Mouse (Mus musculus) spleen, adult 12 weeks (tissue): Measurements from ENCODE around the gene Net1.
A peak's percentile ranks its signal among the peaks of the same experiment; 100 is the strongest.
"Not testable (repeated sequence)": the region's sequence is repeated elsewhere in the genome, so short reads cannot be mapped to it uniquely, and the experiment has no call there.

Experiments used
- DNase-seq: peaks from one replicate; pipeline ENCODE4 v3.0.0; 2022; ENCODE audit warnings: low spot score

Net1 gene

DNA sequence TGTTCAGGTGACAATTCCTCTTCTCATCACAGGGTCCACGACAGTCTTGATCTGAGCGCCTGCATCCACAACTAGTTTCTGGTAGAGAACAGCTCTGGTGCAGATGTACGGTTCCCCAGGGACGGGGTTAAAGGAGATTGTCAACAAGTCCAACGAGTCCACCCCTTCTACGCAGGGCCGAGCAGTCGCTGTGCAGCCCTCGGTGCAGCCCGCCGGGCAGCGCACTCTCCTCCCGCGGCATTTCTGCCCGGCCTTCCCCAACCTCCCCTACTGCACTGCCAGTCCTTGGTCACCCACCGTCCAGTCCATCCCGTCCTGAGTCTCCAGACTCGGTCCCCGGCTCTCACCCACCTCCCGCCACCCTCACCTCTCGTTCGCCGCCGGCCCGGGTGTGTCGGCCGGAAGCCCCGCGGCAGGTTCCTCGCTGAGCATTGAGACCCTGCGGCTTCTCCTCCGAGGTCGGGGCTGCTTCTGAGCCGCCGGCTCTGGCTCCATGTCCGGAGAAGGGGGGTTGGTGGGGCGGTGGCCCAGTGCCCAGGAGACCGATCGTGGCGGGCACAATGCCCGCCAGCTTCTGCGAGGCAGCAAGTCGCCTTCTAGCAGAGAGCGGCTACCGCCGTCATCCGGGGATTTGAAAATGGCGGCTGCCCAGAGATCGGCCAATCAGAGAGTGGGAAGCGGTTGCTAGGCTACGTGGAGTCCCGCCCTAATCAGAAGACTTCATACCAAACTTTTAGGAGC lies at the start of gene Net1, which contains the start of gene Tubal3:
Gene Net1, minus strand, starts transcription at position 650 of the 741 bp plus-strand sequence.
Gene Tubal3, plus strand, starts transcription at position 704 of the 741 bp plus-strand sequence.
- peak; percentile 89 for DNase-seq

DNA sequence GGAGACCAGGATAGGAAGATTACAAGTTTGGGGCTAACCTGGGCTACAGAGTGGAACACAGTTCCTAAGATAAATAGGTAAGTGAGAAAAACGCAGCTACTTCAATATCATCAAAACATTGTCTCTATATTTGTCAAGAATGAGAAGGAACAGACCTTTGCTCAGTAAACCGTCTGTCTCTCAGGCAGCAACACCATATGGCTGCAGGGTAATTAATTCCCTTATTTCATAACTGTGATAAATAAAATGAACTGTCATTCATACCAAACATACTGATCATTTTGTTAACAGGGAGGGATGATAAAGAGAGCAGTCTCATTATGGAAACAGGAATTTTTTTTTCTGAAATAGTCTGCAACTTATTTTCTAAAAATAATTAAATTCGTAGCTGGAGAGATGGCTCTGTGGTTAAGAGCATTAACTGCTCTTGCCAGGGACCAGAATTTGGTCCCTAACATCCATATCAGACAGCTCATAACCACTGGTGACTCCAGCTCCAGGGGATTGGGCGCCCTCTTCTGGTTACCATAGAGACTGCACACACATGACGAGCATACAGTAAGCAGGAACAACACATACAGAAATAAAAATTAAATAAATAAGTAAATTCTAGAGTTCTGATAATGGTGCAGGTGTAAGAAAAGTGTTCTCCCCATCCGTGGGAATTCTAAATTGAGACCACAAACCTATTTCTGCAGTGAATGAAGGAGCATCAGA lies 33.3 kb upstream of the Net1 start:
- no peak for DNase-seq

DNA sequence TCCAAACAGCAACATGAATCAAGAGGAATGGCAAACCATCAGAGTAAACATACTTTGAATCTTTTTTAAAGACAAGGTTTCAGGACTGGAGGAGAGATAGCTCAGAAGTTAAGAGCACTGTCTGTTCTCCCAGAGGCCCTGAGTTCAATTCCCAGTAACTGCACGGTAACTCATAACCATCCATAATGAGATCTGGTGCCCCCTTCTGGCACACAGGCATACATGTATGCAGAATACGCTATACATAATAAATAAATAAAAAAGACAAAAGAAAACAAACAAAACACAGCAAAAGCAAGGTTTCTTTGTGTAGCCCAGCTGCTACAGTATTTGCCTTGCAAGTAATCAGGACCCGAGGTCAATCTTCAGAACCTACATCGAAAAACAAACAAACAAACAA lies 31.5 kb upstream of the Net1 start:
- DNase-seq, result no peak

DNA sequence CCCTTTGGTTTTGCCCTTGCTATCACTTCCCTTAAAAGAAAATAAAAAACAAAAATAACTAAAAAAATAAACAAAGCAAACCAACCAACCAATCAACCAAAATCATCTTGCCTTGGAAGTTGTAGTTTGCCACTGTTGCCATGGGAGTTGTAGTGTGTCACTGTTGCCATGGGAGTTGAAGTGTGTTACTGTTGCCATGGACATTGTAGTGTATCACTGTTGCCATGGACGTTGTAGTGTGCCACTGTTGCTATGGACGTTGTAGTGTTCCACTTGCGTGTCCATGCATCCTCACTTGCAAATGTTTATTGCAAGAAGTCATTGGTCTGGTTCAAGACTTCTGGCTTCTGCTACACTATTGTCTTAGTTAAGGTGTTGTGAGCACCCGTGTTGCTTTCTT lies 29.2 kb upstream of the Net1 start:
- no peak for DNase-seq

DNA sequence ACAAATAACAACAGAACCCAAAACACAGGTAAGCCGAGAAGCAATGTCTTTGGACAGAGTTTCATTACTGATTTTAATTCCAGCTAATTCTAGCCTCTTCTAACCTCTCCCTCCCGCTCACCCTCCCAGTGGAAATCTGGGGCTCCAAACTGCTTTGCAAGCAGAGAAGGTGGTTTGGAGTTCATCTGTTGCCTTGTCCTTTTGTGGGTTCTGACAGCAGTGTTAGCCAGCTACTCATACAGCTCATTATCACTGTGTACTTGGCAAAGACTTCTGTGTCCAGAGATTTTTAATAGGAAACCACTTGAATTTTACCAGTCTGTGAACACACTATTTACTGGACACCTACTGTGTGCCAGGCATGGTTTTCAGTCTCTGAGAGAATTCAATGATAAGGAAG lies 27.2 kb upstream of the Net1 start, which contains the start of gene Ucn3:
Gene Ucn3, minus strand, starts transcription at position 101 of the 400 bp plus-strand sequence.
- no peak for DNase-seq

DNA sequence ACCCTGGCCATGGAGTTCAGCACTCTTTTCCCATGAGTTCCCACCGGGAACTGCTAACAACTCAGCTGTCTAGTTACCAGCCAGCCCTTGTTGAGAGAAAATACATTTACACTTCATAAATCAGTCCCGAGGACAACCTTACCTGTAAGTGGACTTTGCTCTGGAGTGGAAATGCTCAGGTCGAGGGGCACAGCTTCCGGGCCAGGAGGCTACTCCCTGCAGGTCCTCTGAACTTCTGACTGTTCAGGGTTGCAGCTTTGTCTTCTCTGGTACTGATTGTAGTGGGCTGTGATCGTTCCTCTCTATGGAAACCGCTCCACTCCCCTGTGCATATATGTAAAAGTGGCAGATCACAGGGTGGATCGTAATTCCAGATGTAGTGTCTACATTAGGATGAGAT lies 26.7 kb upstream of the Net1 start:
- no peak for DNase-seq

DNA sequence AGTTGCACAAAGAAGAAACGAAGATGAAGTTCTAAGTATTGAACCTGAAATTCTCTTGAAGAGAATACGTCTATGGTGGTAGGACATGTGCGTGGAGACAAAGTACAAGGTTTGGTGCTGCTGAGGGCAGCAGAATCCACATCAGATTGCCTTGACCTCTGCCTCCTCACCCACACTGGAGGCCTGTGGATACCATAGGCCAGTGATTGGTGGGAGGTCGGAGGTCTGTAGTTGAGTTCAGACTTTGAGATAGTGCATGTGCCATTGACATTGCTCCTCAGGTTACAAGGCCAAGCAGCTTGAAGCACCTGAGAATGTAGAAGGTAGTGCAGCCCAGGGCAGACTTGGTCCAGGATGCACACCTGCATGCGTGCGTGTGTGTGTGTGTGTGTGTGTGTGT lies 8.0 kb upstream of the Net1 start:
- DNase-seq, result no peak

DNA sequence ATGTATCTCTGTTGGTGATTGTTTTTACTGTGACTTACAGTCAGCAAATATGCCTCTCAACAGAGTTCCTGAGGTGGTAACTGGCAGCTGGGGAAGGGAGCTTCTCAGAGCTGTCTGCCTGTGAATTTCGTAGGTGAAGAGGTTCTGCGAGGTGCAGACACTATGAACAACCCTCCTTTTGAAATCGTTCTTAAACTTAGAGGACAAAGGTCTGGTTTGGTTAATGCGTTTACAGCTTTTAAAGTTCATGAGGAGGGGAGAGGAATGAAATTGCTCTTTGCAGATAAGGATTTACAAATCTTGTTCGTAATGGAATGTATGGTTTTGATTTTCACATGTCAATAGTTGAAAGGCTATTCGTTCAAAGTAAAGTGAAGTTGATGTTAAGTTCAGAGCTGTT lies 7.6 kb upstream of the Net1 start:
- DNase-seq, result no peak

DNA sequence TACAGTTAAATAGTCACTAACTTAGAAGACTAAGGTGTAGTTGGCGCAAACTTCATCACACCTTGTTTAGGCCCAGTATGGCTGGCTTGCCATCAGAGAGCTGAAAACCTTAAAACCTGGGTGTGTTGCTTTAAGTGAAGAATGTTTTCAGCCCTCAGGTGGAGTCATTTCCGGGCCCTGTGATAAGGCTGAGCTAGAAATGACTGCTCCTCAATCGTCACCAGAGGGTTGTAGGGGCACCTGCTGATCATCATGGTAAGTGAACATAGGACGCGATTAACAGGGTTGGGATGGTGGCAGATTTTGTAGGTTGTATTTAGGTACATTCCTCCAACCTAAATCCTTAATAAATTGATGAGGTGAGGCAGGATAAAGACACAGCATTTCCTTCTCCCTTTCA lies 6.5 kb upstream of the Net1 start:
- DNase-seq, result no peak

DNA sequence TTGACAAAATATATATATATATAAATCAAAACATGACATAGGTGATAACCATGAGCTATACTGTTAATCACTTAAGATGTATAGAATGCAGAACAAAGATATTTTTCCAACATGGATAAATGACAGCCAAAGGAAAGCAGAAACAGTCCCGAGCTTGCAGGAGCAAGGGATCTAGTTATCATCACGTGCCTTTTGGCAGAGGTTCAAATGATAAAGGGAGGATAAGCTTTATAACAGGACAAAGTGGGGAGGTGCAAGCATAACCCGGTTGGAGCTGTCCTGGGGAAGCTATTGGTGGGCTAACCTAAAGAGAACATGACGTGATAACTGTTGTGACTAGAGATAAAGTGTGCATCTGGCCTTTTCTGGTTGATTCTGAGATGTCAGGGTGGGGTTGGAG lies 4.5 kb downstream of the Net1 start:
- no peak for DNase-seq

DNA sequence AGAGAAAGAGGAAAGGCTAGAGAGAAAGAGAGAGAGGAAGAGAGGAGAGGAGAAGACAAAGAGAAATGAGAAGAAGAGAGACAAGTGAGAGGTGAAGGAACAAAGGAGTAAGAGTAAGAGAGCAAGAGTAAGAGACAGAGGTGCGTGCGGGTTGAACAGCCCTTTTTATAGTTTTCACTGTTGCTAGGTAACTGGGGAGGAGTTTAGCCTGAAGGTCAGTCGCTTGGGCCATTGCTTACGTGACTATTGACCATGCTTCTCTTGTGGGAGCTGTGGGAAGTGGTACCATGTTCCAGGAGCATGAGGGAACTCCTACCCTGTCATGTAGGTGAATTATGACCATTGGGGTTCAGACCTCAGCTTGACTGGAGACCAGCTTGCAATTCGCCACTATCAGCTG lies 7.7 kb downstream of the Net1 start:
- no peak for DNase-seq

DNA sequence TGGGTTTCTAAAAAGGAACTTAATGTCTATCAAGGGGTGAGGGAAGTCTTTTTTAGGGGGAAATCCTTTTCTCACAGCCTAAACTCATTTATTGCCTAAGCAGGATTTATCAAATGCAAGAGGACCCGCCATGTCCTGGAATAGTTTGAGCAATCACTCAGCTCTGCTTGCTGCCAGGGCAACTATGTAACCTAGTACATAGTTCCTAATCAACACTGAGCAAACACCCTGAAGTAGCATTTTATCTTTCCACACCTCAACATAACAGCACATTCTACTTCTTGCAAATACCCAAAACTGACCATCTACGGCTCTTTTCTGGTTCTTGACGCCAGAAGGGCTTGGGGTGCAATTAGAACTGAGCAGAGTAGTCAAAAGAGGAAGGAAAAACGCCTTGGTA lies 9.8 kb downstream of the Net1 start:
- DNase-seq, result no peak

DNA sequence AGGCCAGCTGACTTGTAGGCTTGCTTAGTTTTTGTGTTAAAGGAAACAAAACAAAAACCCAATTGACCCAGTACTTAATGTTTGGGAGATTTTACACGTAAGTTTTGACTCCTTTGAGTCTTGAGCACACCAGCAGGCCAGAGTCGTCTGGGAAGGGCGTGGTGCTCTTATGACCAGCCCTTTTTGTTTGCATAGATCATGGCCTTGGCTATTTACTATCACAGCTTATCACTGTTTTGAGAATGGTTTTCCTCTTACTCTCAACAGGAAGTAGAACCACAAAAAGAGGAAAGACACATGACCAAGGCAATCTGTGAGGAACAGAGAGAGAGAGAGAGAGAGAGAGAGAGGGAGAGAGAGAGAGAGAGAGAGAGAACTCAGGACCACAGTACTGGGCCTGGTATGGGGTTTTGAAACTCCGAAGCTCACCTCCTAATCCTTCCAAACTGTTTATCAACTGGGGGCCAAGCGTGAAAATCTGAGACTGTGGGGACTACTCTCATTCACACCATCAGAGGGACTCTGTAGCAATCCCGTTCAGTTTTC lies 10.8 kb downstream of the Net1 start:
- no peak for DNase-seq

DNA sequence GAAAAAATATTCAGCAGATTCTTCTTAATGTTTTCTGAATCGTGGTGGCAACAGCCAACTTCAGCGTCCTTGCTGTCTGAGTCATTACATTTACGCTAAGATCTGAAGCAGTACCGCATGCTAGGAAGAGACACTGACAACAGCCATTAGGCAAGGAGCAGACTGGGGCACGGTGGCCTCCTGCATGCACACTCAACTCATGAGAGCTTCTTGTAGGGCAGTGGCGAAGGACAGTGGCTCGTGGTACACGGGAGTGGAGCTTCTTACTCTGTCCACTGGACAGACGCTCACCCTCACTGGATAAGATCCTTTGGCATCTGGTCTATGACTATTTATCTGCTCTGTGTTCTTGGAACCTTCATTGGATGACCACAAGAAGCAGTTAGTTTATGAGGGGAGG lies 18.7 kb downstream of the Net1 start:
- DNase-seq, result no peak

DNA sequence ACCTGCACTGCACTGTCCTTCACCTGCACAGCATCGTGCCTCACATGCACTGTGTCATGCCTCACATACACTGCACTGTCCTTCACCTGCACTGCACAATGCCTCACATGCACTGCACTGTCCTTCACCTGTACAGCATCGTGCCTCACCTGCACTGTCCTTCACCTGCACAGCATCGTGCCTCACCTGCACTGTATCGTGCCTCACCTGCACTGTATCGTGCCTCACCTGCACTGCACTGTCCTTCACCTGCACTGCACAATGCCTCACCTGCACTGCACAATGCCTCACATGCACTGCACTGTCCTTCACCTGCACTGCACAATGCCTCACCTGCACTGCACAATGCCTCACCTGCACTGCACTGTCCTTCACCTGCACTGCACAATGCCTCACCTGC lies 19.8 kb downstream of the Net1 start:
- not testable (repeated sequence) for DNase-seq

DNA sequence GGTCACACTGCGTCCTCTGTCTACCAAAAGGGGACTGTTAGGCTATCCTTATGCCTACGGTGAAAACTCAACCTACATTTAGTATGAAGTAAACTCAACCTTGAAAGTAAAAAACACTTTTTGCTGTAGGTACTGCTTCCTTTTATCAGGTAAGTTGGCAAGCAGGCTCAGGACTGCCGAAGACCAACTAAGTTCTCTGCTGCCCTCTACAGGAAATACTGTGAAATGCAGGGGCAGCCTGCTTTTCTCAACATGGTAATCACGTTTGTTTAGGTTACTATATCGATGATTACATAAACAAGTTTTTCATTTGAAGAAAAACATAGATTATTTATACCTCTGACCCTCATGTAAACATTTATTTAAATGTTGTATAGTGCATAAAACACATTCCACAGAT lies 21.1 kb downstream of the Net1 start:
- peak; percentile 59 for DNase-seq

DNA sequence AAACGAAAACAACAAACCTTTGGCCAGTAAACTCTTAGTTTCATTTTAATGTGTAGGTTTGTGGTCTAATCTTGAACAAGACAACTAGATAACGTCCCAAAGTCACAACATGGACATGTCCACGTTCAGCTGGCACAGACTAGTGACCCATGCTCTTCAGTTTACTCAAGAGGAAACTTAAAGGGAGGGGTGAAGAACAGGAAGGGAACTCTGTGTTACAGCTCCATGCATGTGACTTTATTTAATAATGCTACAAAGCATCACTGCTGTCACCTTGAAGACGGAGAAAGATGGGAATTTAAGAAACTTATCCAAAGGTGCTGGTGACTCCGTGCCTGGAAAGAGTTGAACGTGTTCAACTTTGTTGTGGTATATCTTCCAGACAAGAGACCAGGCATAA lies 22.0 kb downstream of the Net1 start:
- no peak for DNase-seq

DNA sequence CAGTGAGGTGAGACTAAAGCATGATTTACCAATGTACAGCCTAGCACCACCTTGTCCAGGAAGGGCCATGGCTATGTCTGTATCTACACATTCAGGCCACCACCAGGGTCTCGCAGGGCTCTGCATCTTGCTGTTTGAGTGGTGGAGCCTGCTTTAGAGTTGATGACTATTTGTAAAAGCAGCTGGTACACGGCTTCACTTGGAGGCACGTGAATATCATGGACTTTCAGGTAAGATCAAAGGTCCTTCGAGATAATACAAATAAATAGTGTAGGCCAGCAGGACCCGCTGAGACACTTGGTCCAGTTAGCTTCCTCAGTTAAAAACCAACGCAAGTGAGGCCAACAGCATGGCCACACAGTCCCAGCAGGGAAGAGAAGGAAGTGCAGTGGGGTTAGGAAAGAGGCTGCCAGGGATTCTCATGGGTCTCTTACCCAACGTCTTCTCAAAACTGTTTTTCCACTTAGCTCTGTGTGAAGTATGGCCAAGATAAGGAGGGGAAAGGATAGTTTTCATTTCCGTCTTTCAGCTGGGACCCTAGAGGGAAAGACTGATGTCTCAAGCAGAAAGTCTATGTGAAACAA lies 22.5 kb downstream of the Net1 start:
- no peak for DNase-seq

DNA sequence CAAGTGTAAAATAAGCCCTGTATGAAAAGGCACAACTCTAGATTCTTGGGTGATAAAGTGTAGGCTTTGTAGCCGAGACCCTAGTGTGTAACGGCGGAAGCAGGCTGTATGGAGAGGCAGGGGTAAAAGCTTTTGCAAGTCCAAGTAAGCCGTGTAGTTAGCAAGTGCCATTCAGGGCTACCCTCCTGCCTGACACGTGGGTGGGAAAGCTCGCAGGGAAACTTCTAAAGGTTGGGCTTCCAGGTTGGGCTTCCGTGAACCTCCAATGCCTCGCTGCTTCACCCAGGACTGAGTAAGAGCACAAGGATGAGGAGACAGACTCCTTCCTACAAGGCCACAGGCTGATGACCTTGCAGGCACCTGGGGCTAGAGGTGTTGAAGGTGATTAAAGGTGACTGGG lies 23.5 kb downstream of the Net1 start:
- no peak for DNase-seq

DNA sequence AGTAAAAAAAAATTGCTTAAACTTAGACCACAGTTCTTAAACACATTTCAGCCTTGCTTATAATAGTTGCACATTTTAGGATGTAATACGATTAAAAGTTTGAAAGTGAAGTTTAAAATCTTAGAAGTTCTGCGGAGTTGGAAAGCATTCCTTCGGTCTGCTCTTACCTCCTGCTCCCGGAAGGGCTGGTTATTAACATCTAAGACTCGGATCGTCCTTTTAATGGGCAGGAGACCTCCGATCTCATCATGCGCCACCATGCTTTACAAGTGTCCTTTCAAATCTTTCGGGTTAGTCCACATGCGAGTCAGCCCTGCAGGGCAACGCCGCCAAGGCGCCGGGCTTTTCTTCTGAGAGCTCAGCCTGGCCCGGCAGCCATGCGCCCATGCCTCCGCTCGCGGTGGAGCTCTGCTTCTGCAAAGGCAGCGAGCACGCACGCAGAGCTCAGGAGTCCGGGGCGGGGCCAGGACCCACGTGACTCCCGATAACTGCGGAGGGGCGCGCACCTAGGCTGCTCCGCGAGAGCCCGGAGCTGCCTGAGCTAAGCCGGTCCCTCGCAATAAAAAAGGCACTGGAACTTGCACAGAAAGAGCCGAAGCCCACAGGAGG lies 24.8 kb downstream of the Net1 start:
- DNase-seq, result peak; percentile 86

DNA sequence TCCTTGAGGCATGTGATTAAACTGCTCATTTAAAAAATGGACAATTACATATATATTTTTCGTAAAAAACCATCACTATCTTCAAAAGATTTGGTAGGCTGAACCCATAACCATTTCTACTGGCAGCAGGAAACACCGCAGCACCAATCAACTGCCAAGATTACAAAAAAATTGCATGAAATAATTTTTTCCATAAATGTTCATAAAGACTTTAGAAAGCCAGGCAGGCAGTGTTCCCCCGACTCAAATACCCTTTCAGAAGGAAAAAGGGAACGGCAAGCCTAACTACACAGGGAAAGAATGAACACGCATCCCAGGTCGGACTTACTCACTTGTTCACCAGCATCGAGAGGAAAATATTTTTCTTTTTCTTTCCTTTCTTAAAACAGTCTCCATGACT lies 25.4 kb downstream of the Net1 start:
- DNase-seq, result no peak

DNA sequence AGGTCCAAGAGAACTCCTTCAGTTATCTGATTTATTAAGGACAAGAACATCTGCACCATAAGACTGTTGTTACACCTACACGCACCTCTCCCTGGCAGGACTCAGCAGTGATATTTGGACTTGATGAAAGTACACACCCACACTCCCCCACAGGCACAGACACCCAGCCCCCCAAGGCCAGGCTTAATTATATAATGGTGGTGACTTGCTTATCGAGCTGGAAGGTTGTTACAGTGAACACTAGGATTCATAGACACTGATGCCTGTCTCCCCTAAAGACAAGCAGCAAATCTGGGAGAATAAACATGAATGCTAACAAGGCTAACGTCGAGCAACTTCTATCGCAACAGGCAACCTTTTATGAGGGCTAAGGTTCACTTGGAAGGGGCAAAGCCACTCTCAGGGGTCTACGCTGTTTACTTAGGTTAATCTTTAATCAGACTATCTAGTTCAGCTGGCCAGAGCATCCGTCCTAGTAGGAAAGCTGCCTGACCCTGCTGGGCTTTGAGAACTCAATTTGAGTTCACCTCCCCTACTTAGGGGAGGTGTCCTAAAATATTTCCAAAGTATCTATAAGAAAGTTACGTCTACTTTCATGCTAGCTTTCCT lies 26.4 kb downstream of the Net1 start:
- no peak for DNase-seq
